In genomic region chr2:32997792-32998191, GRCm38 (mm10) we compare ENCODE assay signal across 17 mouse cellular contexts. TPM values are rescaled to one million over a fixed set of nuclear protein-coding genes. Genes with fewer than 3 reads are reported as not detected.
DNase-seq lines count a peak whose midpoint lies in the region; ATAC-seq lines count a peak whose summit lies in the region.
"Had no signal": no experiment of that assay in that cellular context is flagged by ENCODE, and none has a peak within 500 bp of the region (broad histone marks: within the 10 kb centered on the region; RNA-seq: fewer than 3 reads in every experiment).

No protein-coding gene starts in this region.

- peak; percentile 23 for DNase-seq in cerebellum, adult 11-12 months
- DNase-seq in cerebellum, postnatal 10 days: no peak
- no peak for DNase-seq in frontal cortex, adult 2 months (ENCODE audit: extremely low spot score in 1 of 2, low spot score in 1 of 2)
- DNase-seq in brain, adult 2 months (ENCODE audit: low read depth, low spot score): peak; percentile 69
- DNase-seq: adrenal gland, adult 8-10 months; adrenal gland, postnatal 14 days; adrenal gland, postnatal 36 days; B cell, adult 2 months; cerebellum, adult 11 months; cerebellum, adult 9-10 months; embryo, embryonic 11 days had no signal

- ATAC-seq in frontal cortex, adult (ENCODE audit: low TSS enrichment): peak; percentile 33; the same call in 1 of the 2 replicates
- ATAC-seq: activated CD4-positive, CD25-positive, alpha-beta regulatory T cell, adult 4 months; CD4-positive, CD25-positive, alpha-beta regulatory T cell, adult 4 months; forebrain, embryonic 14.5 days; forebrain, embryonic 16.5 days; Patski had no signal

RNA-seq across cellular contexts. Expression of gene Slc2a8, which starts 15.9 kb away (rescaled TPM):
- polyA plus RNA-seq in frontal cortex, adult 2 months (2012; rRNA removed): 37.7 and 40.8 TPM in 2 replicates

RNA-seq across cellular contexts. Expression of gene Lrsam1, which starts 36.4 kb away (rescaled TPM):
- 21.5 and 26.0 TPM in 2 replicates for polyA plus RNA-seq in frontal cortex, adult 2 months (2012; rRNA removed)

RNA-seq across cellular contexts. Expression of gene Rpl12, which starts 36.4 kb away (rescaled TPM):
- polyA plus RNA-seq in frontal cortex, adult 2 months (2012; rRNA removed): 374 and 403 TPM in 2 replicates

Comparison
In these comparisons a context has a peak if more than half of its experiments do, and no peak if none do; other contexts are left out.
1. DNase-seq: peak in cerebellum, adult 11-12 months (single experiment) and brain, adult 2 months (single experiment); none in cerebellum, postnatal 10 days (0 of 2) and frontal cortex, adult 2 months (0 of 2).